Mouse (Mus musculus) cerebellum, adult 2 months (tissue): ENCODE measurements at regions not wholly inside any gene's neighbourhood (a gene's known extent, or its start where the extent isn't known, plus 50 kb on each side); places are given as distances from the start of the nearest gene placed in this dataset.

Experiments used
- CTCF ChIP-seq: fragments of 200-500 bp; IDR thresholded peaks from 2 replicates; pipeline ENCODE4 v1.5.1; 2011; ENCODE audit warnings: low read depth, mild to moderate bottlenecking, control low read depth, low read length, moderate library complexity, borderline replicate concordance; ENCODE audit not compliant: insufficient read depth
- POLR2A ChIP-seq: fragments of 200-500 bp; IDR thresholded peaks from 2 replicates; pipeline ENCODE4 v1.6.1; 2011; ENCODE audit warnings: low read length, control low read depth, borderline replicate concordance; ENCODE audit not compliant: insufficient read depth

DNA sequence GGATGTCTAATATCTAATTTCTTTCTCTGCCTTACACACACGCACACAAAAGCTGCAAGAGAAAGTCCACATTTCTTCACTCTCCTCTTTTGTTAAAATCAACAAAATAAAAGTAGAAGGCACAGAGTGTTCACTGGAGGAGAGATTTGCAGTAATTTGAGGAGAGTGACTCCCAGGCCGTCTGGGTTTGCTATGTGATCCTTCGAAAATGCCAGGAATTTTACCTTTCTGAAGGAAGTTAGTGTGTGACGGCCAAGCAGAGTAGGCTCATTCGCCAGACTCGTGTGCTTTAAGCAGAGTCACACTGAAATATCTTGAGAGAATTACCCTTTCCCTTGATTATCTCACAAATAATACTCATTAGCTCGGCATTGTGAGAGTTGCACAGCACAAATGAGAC, 216.0 kb downstream of the Rnd3 start:
- no peak for TF ChIP-seq POLR2A
- TF ChIP-seq CTCF = no peak
